Mouse (Mus musculus) liver, embryonic 14.5 days (tissue): Measurements from ENCODE around the gene Exoc3l4.

Experiments
- CTCF ChIP-seq: IDR thresholded peaks from 2 replicates; pipeline ENCODE4 v1.5.1; 2016; ENCODE audit warnings: antibody characterized with exemption, low read depth, control low read depth
- EP300 ChIP-seq: IDR thresholded peaks from 2 replicates; pipeline ENCODE4 v1.6.1; 2016; ENCODE audit warnings: antibody characterized with exemption, low read depth

- TF ChIP-seq CTCF = no peak
- TF ChIP-seq EP300 = no peak
These were observed 43.4 kb upstream of the Exoc3l4 start for GRCm38 (mm10) chr12:111373411-111373810.
